Comparison of ENCODE assay signal across 9 mouse cellular contexts in genomic region chr7:99579491-99580190, GRCm38 (mm10). TPM values are rescaled to one million over a fixed set of nuclear protein-coding genes. Genes with fewer than 3 reads are reported as not detected.
DNase-seq lines count a peak whose midpoint lies in the region; ATAC-seq and TF ChIP-seq lines count a peak whose summit lies in the region.
"Had no signal": no experiment of that assay in that cellular context is flagged by ENCODE, and none has a peak within 500 bp of the region (broad histone marks: within the 10 kb centered on the region; RNA-seq: fewer than 3 reads in every experiment).

No protein-coding gene starts in this region.

- H3K9me3 ChIP-seq in lung, embryonic 14.5 days (ENCODE audit: low read depth, low read length), result no peaks in the 10 kb centered on the region
- H3K9me3 ChIP-seq in forebrain, embryonic 15.5 days, result no peaks in the 10 kb centered on the region
- H3K9me3 ChIP-seq in limb, embryonic 12.5 days, result no peaks in the 10 kb centered on the region
- H3K9me3 ChIP-seq in stomach, postnatal 0 days (ENCODE audit: control insufficient read depth, low read length), result no peaks in the 10 kb centered on the region

- TF ChIP-seq CTCF in lung, embryonic 14.5 days (IDR thresholded peaks at IDR 0.05; ENCODE audit: low read depth), result no peak
- no peak for TF ChIP-seq CTCF in stomach, postnatal 0 days (IDR thresholded peaks at IDR 0.05; ENCODE audit: low read depth)

- no peak for TF ChIP-seq EP300 in stomach, postnatal 0 days (optimal IDR thresholded peaks at IDR 0.05)

- H3K4me3 ChIP-seq in lung, embryonic 14.5 days (ENCODE audit: low read depth, low read length), result no peak overlapping the region
- H3K4me3 ChIP-seq in forebrain, embryonic 15.5 days, result peak overlapping the region; percentile 22
- H3K4me3 ChIP-seq in limb, embryonic 12.5 days (replicated peaks), result no peak overlapping the region; the same call in 1 of the 2 replicates
- no peak overlapping the region for H3K4me3 ChIP-seq in stomach, postnatal 0 days (ENCODE audit: low read depth, low read length)

- H3K4me2 ChIP-seq in lung, embryonic 14.5 days, result peak overlapping the region; percentile 33
- peak overlapping the region; percentile 42 for H3K4me2 ChIP-seq in forebrain, embryonic 15.5 days (replicated peaks)
- peak overlapping the region; percentile 43 for H3K4me2 ChIP-seq in limb, embryonic 12.5 days
- 0 out of 2 replicates have a peak overlapping the region, but pooled peaks have one; percentile 8 for H3K4me2 ChIP-seq in stomach, postnatal 0 days (replicated peaks; ENCODE audit: low read depth)

- H3K4me1 ChIP-seq in lung, embryonic 14.5 days (ENCODE audit: insufficient read depth), result peaks cover 23% of the 10 kb centered on the region; the same call in 1 of the 2 replicates
- H3K4me1 ChIP-seq in forebrain, embryonic 15.5 days, result peaks cover 12% of the 10 kb centered on the region
- peaks cover 13% of the 10 kb centered on the region for H3K4me1 ChIP-seq in limb, embryonic 12.5 days (replicated peaks)
- H3K4me1 ChIP-seq in stomach, postnatal 0 days (replicated peaks; ENCODE audit: control insufficient read depth, insufficient read depth), result no peaks in the 10 kb centered on the region

- H3K27ac ChIP-seq in lung, embryonic 14.5 days (ENCODE audit: low read depth), result no peak overlapping the region
- peak overlapping the region; percentile 53; the same call in 1 of the 2 replicates for H3K27ac ChIP-seq in forebrain, embryonic 15.5 days (replicated peaks)
- 0 out of 2 replicates have a peak overlapping the region, but pooled peaks have one; percentile 4 for H3K27ac ChIP-seq in limb, embryonic 12.5 days
- no peak overlapping the region for H3K27ac ChIP-seq in stomach, postnatal 0 days (replicated peaks)
- H3K27ac ChIP-seq: macrophage had no signal

- no peaks in the 10 kb centered on the region for H3K27me3 ChIP-seq in lung, embryonic 14.5 days (ENCODE audit: insufficient read depth, low read length)
- no peaks in the 10 kb centered on the region for H3K27me3 ChIP-seq in forebrain, embryonic 15.5 days
- H3K27me3 ChIP-seq in limb, embryonic 12.5 days, result peaks cover 11% of the 10 kb centered on the region
- H3K27me3 ChIP-seq in stomach, postnatal 0 days (ENCODE audit: control insufficient read depth, insufficient read depth, low read length), result no peaks in the 10 kb centered on the region

- intact Hi-C loops in gastrocnemius, postnatal 36 days (cut with DNase I), result no loop called here

- H3K9ac ChIP-seq in lung, embryonic 14.5 days, result 0 out of 2 replicates have a peak overlapping the region, but pooled peaks have one; percentile 9
- H3K9ac ChIP-seq in forebrain, embryonic 15.5 days (replicated peaks), result peak overlapping the region; percentile 16
- no peak overlapping the region for H3K9ac ChIP-seq in limb, embryonic 12.5 days (replicated peaks)
- no peak overlapping the region for H3K9ac ChIP-seq in stomach, postnatal 0 days (ENCODE audit: low read length)

- ATAC-seq in lung, embryonic 14.5 days (ENCODE audit: insufficient read depth), result no peak
- peak; percentile 76 for ATAC-seq in forebrain, embryonic 15.5 days (replicated peaks)
- no peak for ATAC-seq in limb, embryonic 12.5 days (ENCODE audit: insufficient number of reproducible peaks, insufficient read depth, low FRiP score, low TSS enrichment, low read depth)
- no peak for ATAC-seq in stomach, postnatal 0 days (ENCODE audit: low FRiP score, low TSS enrichment)

- DNase-seq in lung, embryonic 14.5 days, result peak; percentile 52
- no peak for DNase-seq in lung, postnatal 25 days (ENCODE audit: low spot score)
- peak; percentile 65 to 79 for DNase-seq in cerebellum, postnatal 10 days
- DNase-seq in stomach, postnatal 0 days (ENCODE audit: low spot score), result no peak
- DNase-seq in spleen, postnatal 14 days (ENCODE audit: low spot score in 2 of 2), result no peak
- no peak for DNase-seq in gastrocnemius, postnatal 36 days

- 22% methylated on average over 16 of the region's 16 CpGs for WGBS in lung, embryonic 14.5 days
- WGBS in forebrain, embryonic 15.5 days, result 6% methylated on average over 16 of the region's 16 CpGs
- WGBS in limb, embryonic 12.5 days, result 7% methylated on average over 16 of the region's 16 CpGs
- WGBS in stomach, postnatal 0 days, result 35% methylated on average over 16 of the region's 16 CpGs

- peaks cover 12% of the 10 kb centered on the region; the same call in 1 of the 2 replicates for H3K36me3 ChIP-seq in lung, embryonic 14.5 days (ENCODE audit: insufficient read depth)
- H3K36me3 ChIP-seq in forebrain, embryonic 15.5 days, result 0 out of 2 replicates have a peak, but pooled peaks cover 7% of the 10 kb centered on the region
- H3K36me3 ChIP-seq in limb, embryonic 12.5 days, result peaks cover 4% of the 10 kb centered on the region; the same call in 1 of the 2 replicates
- H3K36me3 ChIP-seq in stomach, postnatal 0 days (ENCODE audit: control insufficient read depth, insufficient read depth, low read length), result 0 out of 2 replicates have a peak, but pooled peaks cover 3% of the 10 kb centered on the region

RNA-seq across cellular contexts. Expression of gene Arrb1, which starts 44.4 kb away (rescaled TPM):
- 7.0 and 7.8 TPM in 2 replicates for polyA plus RNA-seq in lung, embryonic 14.5 days (2014; fragmentation: Nextera tagmentation; extraction: Ambion mirVana)
- 14.3 and 15.1 TPM in 2 replicates for polyA plus RNA-seq in forebrain, embryonic 15.5 days (2015; fragmentation: Nextera tagmentation; extraction: Ambion mirVana)
- 8.1 and 8.4 TPM in 2 replicates for polyA plus RNA-seq in limb, embryonic 12.5 days (2016; fragmentation: Nextera tagmentation; extraction: Ambion mirVana)
- polyA plus RNA-seq in stomach, postnatal 0 days (2015; fragmentation: Nextera tagmentation; extraction: Ambion mirVana), result 3.6 and 4.4 TPM in 2 replicates
- total RNA-seq in gastrocnemius, postnatal 36 days (2021), result 1 to 10 TPM; 7.8 to 8.6 TPM

RNA-seq across cellular contexts. Expression of gene Tpbgl, which starts 47.3 kb away (rescaled TPM):
- polyA plus RNA-seq in lung, embryonic 14.5 days (2014; fragmentation: Nextera tagmentation; extraction: Ambion mirVana), result 1.2 TPM in 2 replicates
- polyA plus RNA-seq in forebrain, embryonic 15.5 days (2015; fragmentation: Nextera tagmentation; extraction: Ambion mirVana), result 0.49 and 0.50 TPM in 2 replicates
- polyA plus RNA-seq in limb, embryonic 12.5 days (2016; fragmentation: Nextera tagmentation; extraction: Ambion mirVana), result 0.14 and 0.26 TPM in 2 replicates
- 1.5 and 1.7 TPM in 2 replicates for polyA plus RNA-seq in stomach, postnatal 0 days (2015; fragmentation: Nextera tagmentation; extraction: Ambion mirVana)
- 10 to 100 TPM; 56.4 to 57.7 TPM for total RNA-seq in gastrocnemius, postnatal 36 days (2021)

Comparison
In these comparisons a context has a peak if more than half of its experiments do, and no peak if none do; other contexts are left out.
1. DNase-seq: peak in lung, embryonic 14.5 days (single experiment) and cerebellum, postnatal 10 days (2 of 2); none in lung, postnatal 25 days (single experiment), stomach, postnatal 0 days (single experiment), spleen, postnatal 14 days (0 of 2) and gastrocnemius, postnatal 36 days (0 of 2).
2. H3K27ac ChIP-seq: peak in forebrain, embryonic 15.5 days (single experiment) and limb, embryonic 12.5 days (single experiment); none in lung, embryonic 14.5 days (single experiment) and stomach, postnatal 0 days (single experiment).
3. H3K9ac ChIP-seq: peak in lung, embryonic 14.5 days (single experiment) and forebrain, embryonic 15.5 days (single experiment); none in limb, embryonic 12.5 days (single experiment) and stomach, postnatal 0 days (single experiment).
4. Peak in every context shown above with its lines, with median percentiles within 50 percentile points of each other: H3K4me2 ChIP-seq.